Mouse (Mus musculus): Measurements from ENCODE around the gene Hspa1b.
A peak's percentile ranks its signal among the peaks of the same experiment; 100 is the strongest.
"Not testable (repeated sequence)": the region's sequence is repeated elsewhere in the genome, so short reads cannot be mapped to it uniquely, and the experiment has no call there.

The Hspa1b gene

DNA sequence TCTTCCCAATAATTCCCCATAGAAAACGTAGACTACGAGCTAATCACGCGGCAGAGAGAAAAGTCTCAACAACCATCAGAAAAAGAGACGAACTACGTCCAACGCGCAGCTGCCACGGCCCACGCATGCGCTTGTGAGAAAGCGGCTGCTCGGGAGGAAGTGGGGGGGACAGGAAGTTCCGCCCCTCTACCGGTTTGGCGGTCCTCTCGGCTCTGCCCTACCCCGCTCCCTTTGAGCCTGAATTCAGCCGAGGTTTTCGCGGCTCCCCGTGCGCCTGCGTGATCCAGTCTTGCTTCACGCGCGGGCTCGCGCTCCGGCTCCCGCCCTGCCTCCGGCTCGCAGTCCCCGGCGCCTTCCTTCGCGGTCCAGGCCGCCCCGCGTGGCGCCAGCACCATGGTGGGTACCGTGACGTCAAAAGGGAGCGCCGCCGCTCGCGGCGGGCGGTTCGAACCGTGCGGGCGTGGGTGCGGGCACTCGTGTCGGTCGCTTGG is 22.7 kb upstream of the Hspa1b start, which contains the start of gene Lsm2:
Gene Lsm2 (plus strand): TSS at position 173 of the 491 bp plus-strand sequence.
- peak; percentile 84 to 90 for DNase-seq

DNA sequence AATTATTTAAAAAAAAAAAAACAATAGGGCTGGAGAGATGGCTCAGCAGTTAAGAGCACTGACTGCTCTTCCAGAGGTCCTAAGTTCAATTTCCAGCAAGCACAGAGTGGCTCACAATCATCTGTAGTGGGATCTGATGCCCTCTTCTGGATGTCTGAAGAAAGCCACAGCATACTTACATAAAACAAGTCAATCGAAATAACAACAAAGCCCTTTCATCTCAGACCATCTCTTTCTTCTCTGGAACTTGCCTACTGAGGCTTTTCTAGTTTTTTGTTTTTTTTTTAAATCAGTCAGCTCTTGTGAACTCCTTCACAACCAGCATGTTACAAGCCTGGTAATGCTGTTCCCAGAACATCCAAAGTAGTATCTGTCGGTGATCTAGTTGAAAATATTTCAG is 21.6 kb upstream of the Hspa1b start:
- DNase-seq = no peak

DNA sequence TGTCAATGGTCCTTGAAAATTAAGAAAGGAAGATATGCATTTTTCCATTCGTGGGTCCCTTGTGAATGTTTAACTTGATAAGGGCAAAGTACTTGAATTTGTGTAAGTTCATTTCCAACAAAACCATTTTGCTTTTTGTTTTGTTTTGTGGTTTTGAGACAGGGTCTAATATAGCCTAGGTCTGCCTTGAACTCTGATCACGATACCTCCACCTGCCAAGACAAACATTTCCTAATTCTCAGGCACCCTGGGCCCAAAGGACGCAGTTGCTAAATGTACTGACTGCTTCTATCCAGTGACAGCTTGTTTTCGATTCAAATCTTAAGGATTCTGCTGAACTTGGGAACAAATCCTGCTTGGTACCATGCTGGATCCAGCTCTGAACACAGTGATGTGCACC is 20.6 kb upstream of the Hspa1b start:
- no peak for DNase-seq

DNA sequence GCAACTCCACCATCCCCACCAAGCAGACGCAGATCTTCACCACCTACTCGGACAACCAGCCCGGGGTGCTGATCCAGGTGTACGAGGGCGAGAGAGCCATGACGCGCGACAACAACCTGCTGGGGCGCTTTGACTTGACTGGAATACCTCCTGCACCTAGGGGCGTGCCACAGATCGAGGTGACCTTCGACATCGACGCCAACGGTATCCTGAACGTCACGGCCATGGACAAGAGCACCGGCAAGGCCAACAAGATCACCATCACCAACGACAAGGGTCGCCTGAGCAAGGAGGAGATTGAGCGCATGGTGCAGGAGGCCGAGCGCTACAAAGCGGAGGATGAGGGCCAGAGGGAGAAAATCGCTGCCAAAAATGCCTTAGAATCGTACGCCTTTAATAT is 19.2 kb upstream of the Hspa1b start:
- no peak for DNase-seq

DNA sequence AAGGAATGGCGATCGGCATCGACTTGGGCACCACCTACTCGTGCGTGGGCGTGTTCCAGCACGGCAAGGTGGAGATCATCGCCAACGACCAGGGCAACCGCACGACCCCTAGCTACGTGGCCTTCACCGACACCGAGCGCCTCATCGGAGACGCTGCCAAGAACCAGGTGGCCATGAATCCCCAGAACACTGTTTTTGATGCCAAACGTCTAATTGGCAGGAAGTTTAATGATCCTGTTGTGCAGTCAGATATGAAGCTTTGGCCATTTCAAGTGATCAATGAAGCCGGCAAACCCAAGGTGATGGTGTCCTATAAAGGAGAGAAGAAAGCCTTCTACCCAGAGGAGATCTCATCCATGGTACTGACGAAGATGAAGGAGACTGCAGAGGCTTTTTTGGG is 18.0 kb upstream of the Hspa1b start:
- DNase-seq = no peak

DNA sequence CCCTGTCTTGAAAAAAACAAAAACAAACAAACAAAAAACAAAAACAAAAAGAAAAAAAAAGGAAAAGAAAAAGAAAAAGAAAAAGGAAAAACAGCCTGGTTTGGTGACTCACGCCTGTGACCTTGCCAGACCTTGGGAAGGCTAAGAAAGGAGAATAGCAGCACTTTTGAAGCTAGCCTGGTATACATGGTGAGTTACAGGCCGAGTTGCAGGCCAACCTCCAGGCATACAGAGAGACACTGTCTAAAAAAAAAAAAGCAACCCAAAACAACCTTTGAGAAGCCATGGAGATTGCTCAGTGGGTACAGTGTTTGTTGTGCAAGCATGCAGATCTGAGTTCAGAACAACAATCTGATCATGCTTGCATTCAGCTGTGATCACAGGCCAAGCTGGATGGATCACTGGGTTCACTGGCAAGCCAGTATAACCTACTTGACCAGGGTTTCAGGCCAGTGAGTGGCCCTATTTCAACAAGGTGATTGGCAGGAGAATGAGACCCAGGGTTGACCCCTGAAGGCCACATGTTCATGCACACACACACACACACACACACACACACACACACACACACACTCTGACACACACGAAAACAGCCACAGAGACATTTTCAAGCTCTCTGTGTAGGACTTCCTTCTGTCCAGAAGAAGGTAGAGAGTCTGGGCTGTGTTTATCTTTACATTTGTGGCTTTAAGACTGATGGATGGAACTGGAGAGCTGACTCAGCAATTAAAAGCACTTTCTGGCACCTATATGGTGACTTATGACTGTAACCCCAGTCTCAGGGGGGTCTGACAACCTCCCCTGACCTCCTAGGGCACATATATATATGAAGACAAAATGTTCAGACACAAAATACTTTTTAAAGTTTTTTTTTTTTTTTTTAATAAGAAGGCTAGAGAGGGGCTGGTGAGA is 16.8 kb upstream of the Hspa1b start:
- no peak for DNase-seq

DNA sequence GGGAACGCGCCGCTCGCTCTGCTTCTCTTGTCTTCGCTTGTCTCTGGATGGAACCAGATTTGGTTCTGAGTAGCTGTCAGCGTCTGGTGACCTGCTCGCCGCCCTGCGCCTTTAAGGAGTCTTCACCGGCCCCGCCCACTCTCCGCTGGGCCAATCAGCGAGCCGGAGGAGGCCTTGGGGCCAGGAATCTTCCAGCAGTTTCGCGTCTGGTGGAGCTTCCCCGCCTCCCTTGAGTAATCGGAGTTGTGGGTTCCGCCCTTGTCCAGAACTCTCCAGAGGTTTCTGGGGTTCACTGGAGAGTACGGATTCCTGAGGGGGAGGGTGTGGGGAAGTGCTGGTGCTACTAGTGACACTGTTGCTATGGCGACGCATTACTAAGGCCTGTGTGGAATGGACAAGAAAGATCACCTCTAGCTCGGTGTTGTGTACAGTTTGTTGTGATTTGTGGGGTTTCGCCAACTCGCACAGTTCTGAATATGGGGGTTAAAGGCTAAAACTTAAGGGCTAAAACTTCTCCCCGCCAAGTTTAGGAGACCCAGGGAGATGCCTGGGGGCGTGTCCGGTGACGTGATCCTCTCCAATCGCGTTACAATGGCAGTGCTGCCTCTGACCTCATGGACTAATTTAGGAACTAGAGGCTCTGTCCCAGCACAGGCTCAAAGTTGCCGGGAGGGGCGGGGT is 13.2 kb upstream of the Hspa1b start, which contains the start of the genes Hspa1a and Hspa1l:
Gene Hspa1a (minus strand): TSS at position 88 of the 681 bp plus-strand sequence.
Gene Hspa1l (plus strand): TSS at position 635 of the 681 bp plus-strand sequence.
- peak; percentile 50 to 65 for DNase-seq

DNA sequence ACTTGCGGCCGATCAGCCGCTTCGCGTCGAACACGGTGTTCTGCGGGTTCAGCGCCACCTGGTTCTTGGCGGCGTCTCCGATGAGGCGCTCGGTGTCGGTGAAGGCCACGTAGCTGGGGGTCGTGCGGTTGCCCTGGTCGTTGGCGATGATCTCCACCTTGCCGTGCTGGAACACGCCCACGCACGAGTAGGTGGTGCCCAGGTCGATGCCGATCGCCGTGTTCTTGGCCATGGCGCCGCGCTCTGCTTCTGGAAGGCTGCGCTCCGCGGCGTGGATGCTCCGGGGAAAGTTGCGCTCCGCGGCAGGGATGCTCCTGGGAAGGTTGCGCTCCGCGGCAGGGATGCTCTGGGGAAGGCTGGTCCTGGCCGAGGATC is 12.6 kb upstream of the Hspa1b start:
- not testable (repeated sequence) for DNase-seq

DNA sequence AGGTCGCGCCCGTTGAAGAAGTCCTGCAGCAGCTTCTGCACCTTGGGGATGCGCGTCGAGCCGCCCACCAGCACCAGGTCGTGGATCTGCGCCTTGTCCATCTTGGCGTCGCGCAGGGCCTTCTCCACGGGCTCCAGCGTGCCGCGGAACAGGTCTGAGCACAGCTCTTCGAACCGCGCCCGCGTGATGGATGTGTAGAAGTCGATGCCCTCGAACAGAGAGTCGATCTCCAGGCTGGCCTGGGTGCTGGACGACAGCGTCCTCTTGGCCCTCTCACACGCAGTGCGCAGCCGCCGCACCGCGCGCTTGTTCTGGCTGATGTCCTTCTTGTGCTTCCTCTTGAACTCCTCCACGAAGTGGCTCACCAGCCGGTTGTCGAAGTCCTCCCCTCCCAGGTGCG is 11.8 kb upstream of the Hspa1b start:
- not testable (repeated sequence) for DNase-seq

DNA sequence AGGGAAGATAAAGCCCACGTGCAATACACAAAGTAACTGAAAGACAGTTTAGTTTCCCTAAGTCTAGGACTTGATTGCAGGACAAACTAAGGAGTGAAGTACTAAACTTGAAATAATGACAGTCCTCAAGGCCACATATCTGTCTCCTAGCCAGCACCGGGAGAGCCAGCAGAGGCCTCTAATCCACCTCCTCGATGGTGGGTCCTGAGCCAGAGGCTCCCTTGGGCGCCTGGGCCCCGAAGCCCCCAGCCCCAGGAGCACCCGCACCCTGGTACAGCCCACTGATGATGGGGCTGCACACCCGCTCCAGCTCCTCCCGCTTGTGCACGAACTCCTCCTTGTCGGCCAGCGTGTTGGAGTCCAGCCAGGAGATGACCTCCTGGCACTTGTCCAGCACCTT is 10.8 kb upstream of the Hspa1b start, which contains the start of gene Gm20481:
Gene Gm20481 (plus strand): TSS at position 91 of the 400 bp plus-strand sequence.
- not testable (repeated sequence) for DNase-seq

DNA sequence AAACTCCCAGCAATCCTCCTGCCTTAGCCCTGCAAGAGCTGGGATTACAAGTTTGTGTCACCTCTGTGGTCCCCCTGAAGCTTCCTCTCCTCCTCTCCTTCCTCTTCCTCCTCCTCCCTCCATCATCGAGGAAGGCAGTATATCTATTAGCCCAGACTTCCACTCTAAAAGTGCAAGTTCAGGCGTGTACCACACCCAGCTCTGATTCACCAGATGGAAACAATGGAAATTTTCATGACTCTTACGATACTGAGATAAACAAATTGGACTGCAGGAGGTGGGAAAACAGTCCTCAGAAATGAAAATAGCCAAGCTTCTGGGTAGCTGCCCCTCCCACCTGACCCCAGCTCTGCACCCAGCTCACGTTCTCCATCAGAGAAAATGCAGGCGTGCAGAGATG is 6.6 kb upstream of the Hspa1b start:
- DNase-seq = no peak

DNA sequence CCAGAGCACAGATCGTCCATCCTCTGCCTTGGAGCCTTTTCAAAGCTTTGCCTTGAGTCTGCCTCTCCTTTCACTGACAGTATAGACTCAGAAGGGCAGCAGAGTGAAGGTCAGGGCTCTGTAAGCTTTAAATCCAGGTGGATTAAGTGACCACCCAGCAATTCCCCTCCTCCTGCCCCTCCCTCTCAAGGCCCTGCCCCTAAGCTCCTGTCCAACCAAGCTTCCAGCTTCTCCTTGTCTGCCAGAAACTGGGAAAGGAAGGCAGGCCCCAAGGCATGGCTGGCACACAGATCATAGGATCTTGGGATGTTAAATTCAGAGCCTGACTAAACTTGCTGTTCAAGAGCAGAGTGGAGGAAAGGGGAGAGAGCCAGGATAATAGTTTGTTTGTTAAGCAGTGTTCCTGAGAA is 5.6 kb upstream of the Hspa1b start:
- DNase-seq = no peak

DNA sequence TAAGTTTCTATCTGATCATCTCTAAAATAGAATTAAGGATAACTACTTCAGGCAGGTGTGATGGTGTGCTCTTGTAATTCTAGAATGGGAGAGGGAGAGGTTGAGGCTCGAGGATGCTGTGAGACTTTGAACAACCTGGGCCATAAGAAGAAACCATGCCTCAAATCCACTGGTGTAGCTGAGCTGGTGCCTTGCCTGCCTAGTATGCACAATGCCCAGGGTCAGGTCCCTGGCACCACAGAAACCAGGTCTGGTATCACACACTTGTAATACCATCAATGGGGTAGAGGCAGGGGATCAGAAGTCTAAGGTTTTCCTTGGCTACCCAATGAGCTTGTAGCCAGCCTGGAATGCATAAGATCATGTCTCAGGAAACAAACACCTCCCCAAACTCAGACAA is 3.8 kb upstream of the Hspa1b start:
- no peak for DNase-seq

DNA sequence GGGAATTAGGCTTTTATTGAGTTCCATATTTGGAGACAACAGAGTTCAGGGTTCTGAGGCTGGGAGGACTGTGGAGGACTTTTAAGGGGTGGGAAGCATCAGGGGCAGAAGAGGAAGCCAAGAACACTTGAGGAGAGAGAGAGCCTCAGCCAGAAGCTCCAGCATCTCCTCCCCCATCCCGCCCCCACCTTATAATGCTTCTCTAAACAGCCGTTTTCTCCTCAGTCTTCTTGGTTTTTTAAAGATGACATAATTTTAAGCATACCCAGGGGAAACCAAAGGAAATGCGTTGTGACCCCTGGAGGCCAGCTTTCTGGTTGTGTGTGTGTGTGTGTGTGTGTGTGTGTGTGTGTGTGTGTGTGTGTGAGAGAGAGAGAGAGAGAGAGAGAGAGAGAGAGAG is 3.1 kb upstream of the Hspa1b start:
- DNase-seq = no peak

DNA sequence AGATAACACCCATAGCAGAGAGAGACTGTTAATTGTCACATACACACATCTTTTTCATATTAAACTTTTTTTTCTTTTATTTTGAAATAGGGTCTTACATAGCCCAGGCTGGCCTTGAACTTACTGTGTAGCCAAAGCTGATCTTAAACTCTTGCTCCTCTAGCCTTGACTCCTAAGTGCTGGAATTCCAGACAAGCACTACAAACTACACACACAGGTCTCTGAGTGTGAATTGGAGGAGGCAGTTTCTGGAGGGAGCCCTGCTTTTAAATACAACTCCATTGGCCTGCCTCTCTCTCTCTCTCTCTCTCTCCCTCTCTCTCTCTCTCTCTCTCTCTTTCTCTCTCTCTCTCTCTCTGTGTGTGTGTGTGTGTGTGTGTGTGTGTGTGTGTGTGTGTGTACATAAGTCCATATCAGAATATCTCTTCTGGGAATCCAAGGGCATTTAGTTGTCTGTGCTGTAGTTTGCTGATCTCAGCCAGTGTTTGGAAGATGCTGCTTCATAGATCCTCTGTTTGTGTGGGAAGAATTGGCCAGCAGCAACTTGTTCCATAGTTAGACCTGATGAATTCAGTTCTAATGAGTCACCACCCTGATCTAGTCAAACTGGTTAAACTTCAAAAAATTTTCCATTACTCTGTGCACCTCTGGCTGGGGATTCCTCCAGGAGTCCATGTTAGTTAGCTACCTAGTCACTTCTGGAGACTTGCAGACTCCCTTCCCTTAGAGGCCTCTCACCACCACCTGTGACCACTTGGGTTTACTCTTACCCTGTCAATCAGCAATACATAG is 1.9 kb upstream of the Hspa1b start:
- DNase-seq = no peak

DNA sequence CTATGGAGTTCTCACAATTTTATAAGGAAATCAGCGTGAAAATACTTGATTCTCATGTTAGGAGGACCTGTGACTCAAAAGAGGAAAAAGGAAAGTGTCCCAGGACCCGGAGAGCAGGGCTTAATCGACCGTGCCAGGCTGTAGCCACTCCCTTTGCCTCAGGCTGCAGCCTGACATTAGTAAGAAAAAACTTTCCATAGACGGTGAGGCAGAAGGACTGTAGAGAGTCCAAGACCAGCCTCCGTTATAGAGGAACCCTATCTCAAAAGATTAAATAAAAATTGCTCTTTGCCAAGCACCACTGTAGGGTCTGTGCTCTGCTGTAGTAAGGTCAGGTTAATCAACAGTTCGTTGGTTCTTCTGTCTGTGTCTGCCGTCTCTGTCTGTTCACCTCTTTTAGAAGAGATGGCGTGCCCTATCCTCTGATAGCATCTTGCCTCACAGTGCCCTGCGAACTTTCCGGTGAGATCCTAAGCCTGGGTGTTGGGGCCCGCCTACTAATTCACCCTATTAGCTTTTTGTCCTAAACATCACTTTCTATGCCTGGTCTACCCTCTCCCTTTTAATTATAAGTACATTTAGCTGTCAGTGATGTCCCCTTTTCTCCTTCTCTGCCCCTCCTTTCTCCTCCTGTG is 960 bp upstream of the Hspa1b start:
- no peak for DNase-seq

DNA sequence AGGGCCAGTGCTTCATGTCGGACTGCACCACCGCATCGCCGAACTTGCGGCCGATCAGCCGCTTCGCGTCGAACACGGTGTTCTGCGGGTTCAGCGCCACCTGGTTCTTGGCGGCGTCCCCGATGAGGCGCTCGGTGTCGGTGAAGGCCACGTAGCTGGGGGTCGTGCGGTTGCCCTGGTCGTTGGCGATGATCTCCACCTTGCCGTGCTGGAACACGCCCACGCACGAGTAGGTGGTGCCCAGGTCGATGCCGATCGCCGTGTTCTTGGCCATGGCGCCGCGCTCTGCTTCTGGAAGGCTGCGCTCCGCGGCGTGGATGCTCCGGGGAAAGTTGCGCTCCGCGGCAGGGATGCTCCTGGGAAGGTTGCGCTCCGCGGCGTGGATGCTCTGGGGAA is 306 bp downstream of the Hspa1b start:
- DNase-seq = not testable (repeated sequence)

DNA sequence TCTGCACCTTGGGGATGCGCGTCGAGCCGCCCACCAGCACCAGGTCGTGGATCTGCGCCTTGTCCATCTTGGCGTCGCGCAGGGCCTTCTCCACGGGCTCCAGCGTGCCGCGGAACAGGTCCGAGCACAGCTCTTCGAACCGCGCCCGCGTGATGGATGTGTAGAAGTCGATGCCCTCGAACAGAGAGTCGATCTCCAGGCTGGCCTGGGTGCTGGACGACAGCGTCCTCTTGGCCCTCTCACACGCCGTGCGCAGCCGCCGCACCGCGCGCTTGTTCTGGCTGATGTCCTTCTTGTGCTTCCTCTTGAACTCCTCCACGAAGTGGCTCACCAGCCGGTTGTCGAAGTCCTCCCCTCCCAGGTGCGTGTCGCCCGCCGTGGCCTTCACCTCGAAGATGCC is 1.1 kb downstream of the Hspa1b start:
- DNase-seq = not testable (repeated sequence)

DNA sequence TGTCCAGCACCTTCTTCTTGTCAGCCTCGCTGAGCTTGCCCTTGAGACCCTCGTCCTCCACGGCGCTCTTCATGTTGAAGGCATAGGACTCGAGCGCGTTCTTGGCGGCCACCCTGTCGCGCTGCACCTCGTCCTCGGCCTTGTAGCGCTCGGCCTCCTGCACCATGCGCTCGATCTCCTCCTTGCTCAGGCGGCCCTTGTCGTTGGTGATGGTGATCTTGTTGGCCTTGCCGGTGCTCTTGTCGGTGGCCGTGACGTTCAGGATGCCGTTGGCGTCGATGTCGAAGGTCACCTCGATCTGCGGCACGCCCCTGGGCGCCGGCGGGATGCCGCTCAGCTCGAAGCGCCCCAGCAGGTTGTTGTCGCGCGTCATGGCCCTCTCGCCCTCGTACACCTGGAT is 1.7 kb downstream of the Hspa1b start:
- not testable (repeated sequence) for DNase-seq

DNA sequence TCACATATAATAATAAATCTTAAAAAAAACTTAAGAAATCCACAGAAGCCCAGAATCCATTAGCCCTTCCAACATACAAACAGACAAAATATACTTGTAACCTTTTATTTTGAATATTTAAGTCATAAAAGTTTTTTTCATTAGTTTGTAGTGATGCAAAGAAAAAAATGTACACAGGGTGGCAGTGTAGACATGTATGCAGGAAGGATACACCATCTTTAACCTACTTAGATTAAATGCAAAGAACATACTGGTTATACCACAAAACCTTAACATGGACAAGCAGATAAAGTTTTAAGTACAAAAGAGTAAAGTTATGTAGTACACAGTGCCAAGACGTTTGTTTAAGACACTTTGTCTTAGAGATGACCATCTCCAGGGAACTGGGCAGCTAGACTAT is 2.7 kb downstream of the Hspa1b start:
- no peak for DNase-seq

DNA sequence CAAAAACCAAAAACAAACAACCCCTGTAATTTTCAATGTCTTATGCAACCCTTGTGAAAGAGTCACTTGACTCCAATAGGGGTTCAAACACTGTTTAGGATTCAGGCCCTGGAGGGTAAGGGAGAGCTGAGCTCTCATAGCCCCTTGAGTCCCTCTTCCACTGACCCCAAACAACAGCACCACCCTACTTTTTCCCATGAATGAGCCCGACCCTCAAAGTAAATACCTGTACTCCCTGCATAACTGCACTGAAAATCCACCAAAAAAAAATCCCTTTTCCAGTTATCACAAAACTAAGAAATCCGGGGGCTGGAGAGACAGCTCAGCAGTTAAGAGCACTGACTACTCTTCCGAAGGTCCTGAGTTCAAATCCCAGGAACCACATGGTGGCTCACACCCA is 3.2 kb downstream of the Hspa1b start:
- DNase-seq = no peak

DNA sequence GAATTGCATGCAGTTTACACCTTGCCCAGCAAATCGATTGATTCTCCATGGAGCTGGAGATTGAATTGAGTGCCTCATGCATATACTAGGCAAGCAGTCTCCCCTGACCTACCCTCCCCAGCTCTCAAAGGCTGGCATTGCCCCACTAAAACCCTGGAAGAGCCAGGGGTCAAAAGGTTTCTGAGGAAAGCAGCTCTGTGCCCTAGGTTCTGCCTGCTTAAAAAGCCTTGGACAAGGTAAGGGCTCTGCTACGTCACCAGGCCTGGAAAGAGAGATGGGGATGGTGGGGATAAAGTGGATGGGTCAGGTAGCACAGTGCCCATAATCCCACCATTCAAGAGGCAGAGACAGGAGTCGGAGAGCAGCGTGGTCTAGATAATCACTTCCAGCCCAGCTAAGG is 4.2 kb downstream of the Hspa1b start:
- DNase-seq = no peak

All from thymus, adult 18-20 months (tissue).